Mouse (Mus musculus) sigmoid colon, adult 10 weeks (tissue): ENCODE measurements around the gene Cox5a. TPM values are rescaled to one million over a fixed set of nuclear protein-coding genes. Genes with fewer than 3 reads are reported as not detected.

Experiments used
- polyA plus RNA-seq: library from polyadenylated mRNA; stranded (reverse); fragments of 350-450 nt; fragmentation: Illumina TruSeq; extraction: RNeasy Lipid Tissue Mini Kit (QIAGEN cat#74804); gene quantifications from one replicate; pipeline ENCODE4 v1.2.3, GENCODE M21; 2014; ENCODE audit warnings: low read depth, low replicate concordance

Cox5a gene
- polyA plus RNA-seq: 1,010 TPM

DNA sequence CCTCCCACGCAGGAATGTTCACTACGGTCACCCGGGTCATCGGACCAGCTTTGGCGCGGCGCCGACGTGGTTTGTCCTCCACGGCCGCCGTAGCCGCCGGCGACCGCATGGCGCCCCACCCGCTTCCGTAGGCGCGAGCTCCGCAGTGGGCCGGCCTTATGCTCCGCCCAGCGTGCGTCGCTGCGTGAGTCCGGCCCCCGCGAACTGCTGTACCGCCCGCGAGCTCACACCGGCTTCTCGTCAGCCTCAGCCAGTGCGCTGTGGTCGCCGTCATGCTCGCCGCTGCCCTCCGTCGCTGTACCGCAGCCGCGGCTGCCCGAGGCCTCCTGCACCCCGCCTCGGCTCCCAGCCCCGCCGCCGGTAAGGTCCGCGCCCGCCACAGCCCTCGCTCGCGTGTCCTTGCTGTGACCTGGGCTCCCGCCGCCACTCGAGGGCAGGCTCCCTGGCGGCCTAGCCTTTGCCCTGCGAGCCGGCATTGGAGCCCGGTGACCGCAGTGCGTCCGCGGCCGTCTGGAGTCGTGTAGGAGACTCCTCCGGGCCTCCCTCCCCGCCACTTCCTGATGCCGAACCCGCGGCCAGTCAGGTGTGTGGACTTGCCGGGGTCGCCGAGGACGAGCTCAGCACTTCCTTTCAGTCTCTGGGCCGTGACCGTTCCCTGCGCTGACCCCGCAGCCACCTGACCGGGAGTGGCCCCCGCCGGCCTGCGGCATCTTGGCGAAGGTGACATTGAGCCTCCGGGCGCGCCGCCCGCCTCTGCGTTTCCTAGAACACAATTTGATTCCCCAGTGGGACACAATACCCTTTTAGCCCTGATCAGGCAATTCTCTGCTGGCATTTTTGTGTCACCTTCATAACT is at the start of gene Cox5a:
Cox5a (plus strand) TSS at position 219 of the 856 bp plus-strand sequence.

DNA sequence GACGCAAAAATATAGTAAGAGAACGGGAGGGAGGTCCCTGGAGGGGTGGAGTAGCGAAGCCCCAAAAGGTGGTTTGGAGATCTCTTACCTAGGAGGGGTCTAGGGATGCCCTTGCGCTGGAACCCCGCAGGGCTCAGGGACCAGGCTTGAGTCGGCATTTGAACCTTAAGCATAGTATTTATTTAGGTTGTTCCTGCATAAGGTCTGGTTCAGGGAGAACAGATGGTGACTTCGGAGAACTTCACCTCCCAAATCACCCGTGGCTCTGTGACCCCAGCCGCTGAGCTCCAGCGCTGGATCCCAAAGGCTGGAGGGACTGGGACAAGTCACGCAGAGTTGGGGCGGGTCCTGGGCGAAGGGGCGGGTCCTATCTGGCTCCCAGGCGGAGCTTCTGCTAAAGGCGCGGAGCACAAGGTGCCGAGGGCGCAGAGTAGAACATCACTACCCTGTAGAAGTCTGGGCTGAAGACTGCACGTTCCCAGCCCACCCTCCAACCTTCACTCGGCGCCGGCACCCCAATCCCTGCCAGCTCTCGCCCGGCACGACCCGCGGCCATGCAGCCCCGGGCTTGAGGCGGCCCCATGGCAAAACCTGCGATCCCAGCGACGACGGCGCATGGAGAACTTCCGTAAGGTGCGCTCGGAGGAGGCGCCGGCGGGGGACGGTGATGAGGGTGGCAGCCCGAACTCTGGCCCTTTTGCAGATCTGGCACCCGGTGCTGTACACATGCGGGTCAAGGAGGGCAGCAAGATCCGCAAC is 17.3 kb upstream of the Cox5a start, which contains the start of gene Rpp25:
Rpp25 (plus strand) TSS at position 405 of the 759 bp plus-strand sequence.

GRCm38 (mm10) chr9:57537044-57537727 is 16.1 kb downstream of the Cox5a start, which contains the start of gene Fam219b:
Gene Fam219b (plus strand): TSS chr9:57537528.

GRCm38 (mm10) chr9:57552139-57552887 is 31.2 kb downstream of the Cox5a start, which contains the start of gene Mpi:
Gene Mpi (minus strand): TSS chr9:57552763.

GRCm38 (mm10) chr9:57560861-57561710 is 40.0 kb downstream of the Cox5a start, which contains the start of gene Scamp2:
Gene Scamp2 (plus strand): TSS chr9:57560943.

Other genes with a start within 250 kb of the Cox5a start
- gene Ppcdc, start 81.2 kb upstream of the Cox5a start, polyA plus RNA-seq: 10.9 TPM
- 13.2 TPM for gene Scamp5, start 53.2 kb upstream of the Cox5a start, polyA plus RNA-seq
- gene Rpp25, start 17.2 kb upstream of the Cox5a start, polyA plus RNA-seq: not detected
- 5.0 TPM for gene Fam219b, start 16.3 kb downstream of the Cox5a start, polyA plus RNA-seq
- 22.1 TPM for gene Mpi, start 31.5 kb downstream of the Cox5a start, polyA plus RNA-seq
- gene Scamp2, start 39.7 kb downstream of the Cox5a start, polyA plus RNA-seq: 41.6 TPM
- gene Ulk3, start 68.2 kb downstream of the Cox5a start, polyA plus RNA-seq: 9.9 TPM
- gene Cplx3, start 85.0 kb downstream of the Cox5a start, polyA plus RNA-seq: not detected
- not detected for gene Lman1l, start 99.5 kb downstream of the Cox5a start, polyA plus RNA-seq
- 5.5 TPM for gene Csk, start 132.4 kb downstream of the Cox5a start, polyA plus RNA-seq
- not detected for gene Cyp1a2, start 162.4 kb downstream of the Cox5a start, polyA plus RNA-seq
- not detected for gene Cyp1a1, start 166.7 kb downstream of the Cox5a start, polyA plus RNA-seq
- gene Edc3, start 187.3 kb downstream of the Cox5a start, polyA plus RNA-seq: 5.5 TPM
- 72.0 TPM for gene Clk3, start 244.6 kb downstream of the Cox5a start, polyA plus RNA-seq